In genomic region chr9:41157872-41158567, GRCm38 (mm10) we compare ENCODE assay signal across 8 mouse cellular contexts. TPM values are rescaled to one million over a fixed set of nuclear protein-coding genes. Genes with fewer than 3 reads are reported as not detected.
DNase-seq lines count a peak whose midpoint lies in the region; ATAC-seq and TF ChIP-seq lines count a peak whose summit lies in the region.

No protein-coding gene starts in this region.

- no peak for DNase-seq in cerebellum, adult 2 months
- DNase-seq in cerebellum, postnatal 25 days: no peak
- no peak for DNase-seq in limb, embryonic 14.5 days (ENCODE audit: low spot score)
- no peak for DNase-seq in testis, postnatal 10 days (ENCODE audit: low spot score)
- DNase-seq in layer of hippocampus, adult 9-10 months (ENCODE audit: low spot score): no peak

- ATAC-seq in megakaryocyte, adult 5-6 weeks (ENCODE audit: poor library complexity, severe bottlenecking): no peak
- no peak for ATAC-seq in limb, embryonic 14.5 days (ENCODE audit: low FRiP score, low read depth)
- ATAC-seq in stomach, embryonic 16.5 days (ENCODE audit: insufficient read depth, low FRiP score): no peak

- no peak for TF ChIP-seq POLR2A in cerebellum, adult 2 months (IDR thresholded peaks at IDR 0.05; ENCODE audit: borderline replicate concordance, insufficient read depth, low read length)
- TF ChIP-seq POLR2A in limb, embryonic 14.5 days (IDR thresholded peaks at IDR 0.05; ENCODE audit: borderline replicate concordance, extremely low read depth, insufficient read depth, insufficient read length): no peak

- TF ChIP-seq CTCF in cerebellum, adult 2 months (IDR thresholded peaks at IDR 0.05; ENCODE audit: borderline replicate concordance, insufficient read depth, low read depth, low read length): no peak

- no peaks in the 10 kb centered on the region for H3K27me3 ChIP-seq in cerebellum, adult 2 months (ENCODE audit: control insufficient read depth, insufficient read depth, low read length)
- no peaks in the 10 kb centered on the region for H3K27me3 ChIP-seq in megakaryocyte, embryonic 14.5 days (replicated peaks)
- H3K27me3 ChIP-seq in limb, embryonic 14.5 days (ENCODE audit: control insufficient read depth, insufficient read depth, low read length): peaks cover 10% of the 10 kb centered on the region; the same call in 1 of the 2 replicates
- H3K27me3 ChIP-seq in stomach, embryonic 16.5 days (ENCODE audit: control insufficient read depth, insufficient read depth, low read length): peaks cover 12% of the 10 kb centered on the region

- peak overlapping the region; percentile 70 for H3K27ac ChIP-seq in cerebellum, adult 2 months (ENCODE audit: insufficient read depth, low read length)
- H3K27ac ChIP-seq in limb, embryonic 14.5 days (replicated peaks; ENCODE audit: low read depth, low read length): no peak overlapping the region
- peak overlapping the region; percentile 7; the same call in 1 of the 2 replicates for H3K27ac ChIP-seq in stomach, embryonic 16.5 days (ENCODE audit: low read length)

- H3K9ac ChIP-seq in limb, embryonic 14.5 days (ENCODE audit: low read depth, low read length, severe bottlenecking): peak overlapping the region; percentile 69; the same call in 1 of the 2 replicates
- H3K9ac ChIP-seq in stomach, embryonic 16.5 days (ENCODE audit: low read length): no peak overlapping the region

- H3K4me1 ChIP-seq in cerebellum, adult 2 months (ENCODE audit: control insufficient read depth, insufficient read depth, low read length): peaks cover 10% of the 10 kb centered on the region
- peaks cover 81% of the 10 kb centered on the region for H3K4me1 ChIP-seq in megakaryocyte, embryonic 14.5 days
- peaks cover 9% of the 10 kb centered on the region for H3K4me1 ChIP-seq in limb, embryonic 14.5 days (ENCODE audit: control insufficient read depth, insufficient read depth, low read length)
- peaks cover 11% of the 10 kb centered on the region; the same call in 1 of the 2 replicates for H3K4me1 ChIP-seq in stomach, embryonic 16.5 days (ENCODE audit: control insufficient read depth, insufficient read depth, low read length)

- H3K4me3 ChIP-seq in cerebellum, adult 2 months (replicated peaks; ENCODE audit: insufficient read depth, low read depth, low read length): peak overlapping the region; percentile 49
- H3K4me3 ChIP-seq in megakaryocyte, embryonic 14.5 days (replicated peaks): peak overlapping the region; percentile 97
- peak overlapping the region; percentile 75 for H3K4me3 ChIP-seq in limb, embryonic 14.5 days (replicated peaks; ENCODE audit: low read length)
- peak overlapping the region; percentile 82 for H3K4me3 ChIP-seq in stomach, embryonic 16.5 days (replicated peaks; ENCODE audit: low read length)

- H3K36me3 ChIP-seq in megakaryocyte, embryonic 14.5 days (replicated peaks; ENCODE audit: low read length): peaks cover 28% of the 10 kb centered on the region
- no peaks in the 10 kb centered on the region for H3K36me3 ChIP-seq in limb, embryonic 14.5 days (ENCODE audit: control insufficient read depth, insufficient read depth, low read length)
- H3K36me3 ChIP-seq in stomach, embryonic 16.5 days (ENCODE audit: control insufficient read depth, insufficient read depth, low read length): no peaks in the 10 kb centered on the region

- WGBS in cerebellum, adult 2 months: 21% methylated on average over 15 of the region's 15 CpGs
- WGBS in limb, embryonic 14.5 days: 18% methylated on average over 15 of the region's 15 CpGs
- 25% methylated on average over 15 of the region's 15 CpGs for WGBS in stomach, embryonic 16.5 days

- peak overlapping the region; percentile 77 for H3K4me2 ChIP-seq in limb, embryonic 14.5 days (replicated peaks; ENCODE audit: low read depth, low read length, severe bottlenecking)
- peak overlapping the region; percentile 88 for H3K4me2 ChIP-seq in stomach, embryonic 16.5 days (ENCODE audit: low read depth, low read length)

- H3K9me3 ChIP-seq in megakaryocyte, embryonic 14.5 days: no peaks in the 10 kb centered on the region
- H3K9me3 ChIP-seq in limb, embryonic 14.5 days (ENCODE audit: control insufficient read depth, low read length): no peaks in the 10 kb centered on the region
- no peaks in the 10 kb centered on the region for H3K9me3 ChIP-seq in stomach, embryonic 16.5 days (replicated peaks; ENCODE audit: control insufficient read depth, low read length)

RNA-seq across cellular contexts. Expression of gene Ubash3b, which starts 3.5 kb away (rescaled TPM):
- 39.3 and 48.8 TPM in 2 replicates for polyA plus RNA-seq in cerebellum, adult 2 months (2012; rRNA removed)
- 85.5 and 255 TPM in 2 replicates for polyA plus RNA-seq in megakaryocyte, embryonic 14.5 days (2012; ENCODE audit: insufficient read depth, low replicate concordance)
- total RNA-seq in megakaryocyte, adult 5-6 weeks (2015): 21.6 and 26.5 TPM in 2 replicates
- 14.8 and 15.1 TPM in 2 replicates for total RNA-seq in megakaryocyte, adult 5-6 weeks (2017)
- 6.1 and 7.8 TPM in 2 replicates for polyA plus RNA-seq in limb, embryonic 14.5 days (2012; rRNA removed)
- polyA plus RNA-seq in limb, embryonic 14.5 days (2014; fragmentation: Nextera tagmentation; extraction: Ambion mirVana): 10.3 and 10.4 TPM in 2 replicates
- 2.2 and 3.0 TPM in 2 replicates for polyA plus RNA-seq in stomach, embryonic 16.5 days (2015; fragmentation: Nextera tagmentation; extraction: Ambion mirVana)
